Mouse (Mus musculus): ENCODE results near the gene Sorcs3.

Gene Sorcs3

DNA sequence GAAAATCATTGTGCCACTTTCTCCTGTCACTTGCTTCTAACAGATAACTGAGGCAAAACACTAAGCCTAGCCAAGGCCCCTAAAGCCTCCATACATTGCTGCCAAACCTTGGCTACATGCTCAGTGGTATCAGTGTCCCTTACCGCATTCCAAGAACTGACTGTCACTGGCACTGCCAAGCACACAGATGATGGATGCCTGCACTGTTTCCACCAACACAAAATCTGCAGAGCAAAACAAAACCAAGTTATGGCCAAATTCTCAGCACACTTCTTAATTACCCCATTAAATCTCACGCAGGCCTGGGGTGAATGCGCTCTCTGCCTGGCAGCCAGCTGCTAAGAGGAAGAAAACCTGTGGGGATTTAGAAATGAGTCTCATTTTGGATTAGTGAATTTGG, 628.5 kb downstream of the Sorcs3 start:
- DNase-seq (ENCODE audit: low spot score), result no peak

- no peak for DNase-seq (ENCODE audit: low spot score)
Observed at GRCm38 (mm10) chr19:48839418-48839817, 633.6 kb downstream of the Sorcs3 start.

DNA sequence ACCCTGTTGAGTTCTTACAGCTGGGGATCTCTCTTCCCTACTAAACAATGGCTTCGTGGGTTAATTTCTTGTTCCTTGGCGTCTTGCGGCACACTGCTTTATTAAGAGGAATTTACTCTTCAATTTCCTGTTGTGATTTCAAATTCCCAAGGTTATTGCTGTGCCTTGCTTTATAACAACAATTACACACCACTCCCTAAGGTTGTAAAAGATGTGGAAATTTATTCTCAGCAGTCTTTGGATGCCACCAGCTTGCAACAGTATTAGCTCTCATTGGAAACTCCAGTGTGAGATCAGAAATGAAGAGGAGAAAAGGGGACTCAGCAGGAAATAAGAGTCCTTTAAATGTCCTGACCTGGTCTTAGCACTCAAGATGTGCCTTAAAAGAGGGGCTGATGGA, 641.9 kb downstream of the Sorcs3 start:
- no peak for DNase-seq (ENCODE audit: low spot score)

- DNase-seq (ENCODE audit: low spot score), result no peak
Observed at GRCm38 (mm10) chr19:48850466-48850865, 644.6 kb downstream of the Sorcs3 start.
